Mouse (Mus musculus): ENCODE measurements around the gene Gm4131. TPM values are rescaled to one million over a fixed set of nuclear protein-coding genes. Genes with fewer than 3 reads are reported as not detected.
A peak's percentile ranks its signal among the peaks of the same experiment; 100 is the strongest.

Gm4131 gene
- polyA plus RNA-seq, 1 experiment from 2014 or later, result not detected

- no peak for TF ChIP-seq CTCF (IDR thresholded peaks at IDR 0.05)
- TF ChIP-seq EP300 (IDR thresholded peaks at IDR 0.05), result no peak
- DNase-seq (ENCODE audit: low spot score) (no peak), ATAC-seq (no peak)
- Histone ChIP-seq H3K9me3 (ENCODE audit: low read length) (no peaks in the 10 kb centered on the region), H3K36me3 (ENCODE audit: insufficient read depth, low read length) (no peaks in the 10 kb centered on the region), H3K4me3 (ENCODE audit: low read depth, low read length) (no peak overlapping the region), H3K4me2 (replicated peaks; ENCODE audit: low read depth, low read length) (no peak overlapping the region), H3K9ac (replicated peaks; ENCODE audit: low read depth) (no peak overlapping the region), H3K27me3 (replicated peaks; ENCODE audit: insufficient read depth, low read length) (no peaks in the 10 kb centered on the region), H3K4me1 (ENCODE audit: insufficient read depth, low read depth, low read length) (no peaks in the 10 kb centered on the region), H3K27ac (ENCODE audit: low read length) (no peak overlapping the region)
- WGBS, result 67% methylated on average over 3 of the region's 3 CpGs
These were observed 26.9 kb downstream of the Gm4131 start for GRCm38 (mm10) chr14:62539834-62540233.

- Histone ChIP-seq H3K9me3 (ENCODE audit: low read length) (no peaks in the 10 kb centered on the region), H3K9ac (replicated peaks; ENCODE audit: low read depth) (no peak overlapping the region), H3K4me1 (ENCODE audit: insufficient read depth, low read depth, low read length) (no peaks in the 10 kb centered on the region), H3K27me3 (replicated peaks; ENCODE audit: insufficient read depth, low read length) (no peaks in the 10 kb centered on the region), H3K4me3 (ENCODE audit: low read depth, low read length) (no peak overlapping the region), H3K4me2 (replicated peaks; ENCODE audit: low read depth, low read length) (no peak overlapping the region), H3K27ac (ENCODE audit: low read length) (no peak overlapping the region), H3K36me3 (ENCODE audit: insufficient read depth, low read length) (no peaks in the 10 kb centered on the region)
- TF ChIP-seq EP300 (IDR thresholded peaks at IDR 0.05) (no peak), CTCF (IDR thresholded peaks at IDR 0.05) (no peak)
- ATAC-seq (no peak), DNase-seq (ENCODE audit: low spot score) (peak; percentile 36)
- 47% methylated on average over 5 of the region's 5 CpGs for WGBS
These were observed 29.7 kb downstream of the Gm4131 start for GRCm38 (mm10) chr14:62536988-62537387.

GRCm38 (mm10) chr14:62536127-62536526 lies 30.6 kb downstream of the Gm4131 start:
- H3K4me3 ChIP-seq (ENCODE audit: low read depth, low read length), result no peak overlapping the region
- H3K27ac ChIP-seq (ENCODE audit: low read length), result no peak overlapping the region
- TF ChIP-seq EP300 (IDR thresholded peaks at IDR 0.05) (no peak), CTCF (IDR thresholded peaks at IDR 0.05) (no peak)
- H3K9ac ChIP-seq (replicated peaks; ENCODE audit: low read depth), result no peak overlapping the region
- no peaks in the 10 kb centered on the region for H3K9me3 ChIP-seq (ENCODE audit: low read length)
- H3K27me3 ChIP-seq (replicated peaks; ENCODE audit: insufficient read depth, low read length), result no peaks in the 10 kb centered on the region
- ATAC-seq, result no peak
- WGBS, result 65% methylated on average over 5 of the region's 5 CpGs
- H3K4me2 ChIP-seq (replicated peaks; ENCODE audit: low read depth, low read length), result no peak overlapping the region
- no peaks in the 10 kb centered on the region for H3K4me1 ChIP-seq (ENCODE audit: insufficient read depth, low read depth, low read length)
- no peak for DNase-seq (ENCODE audit: low spot score)
- no peaks in the 10 kb centered on the region for H3K36me3 ChIP-seq (ENCODE audit: insufficient read depth, low read length)

- 57% methylated on average over 2 of the region's 2 CpGs for WGBS
These were observed 35.8 kb downstream of the Gm4131 start for GRCm38 (mm10) chr14:62530951-62531350.

GRCm38 (mm10) chr14:62512845-62513244 lies 53.9 kb downstream of the Gm4131 start:
- H3K4me2 ChIP-seq (replicated peaks; ENCODE audit: low read depth, low read length), result no peak overlapping the region
- 47% methylated on average over 1 of the region's 1 CpGs for WGBS
- ATAC-seq (no peak), DNase-seq (ENCODE audit: low spot score) (no peak)
- H3K4me3 ChIP-seq (ENCODE audit: low read depth, low read length), result no peak overlapping the region
- no peaks in the 10 kb centered on the region for H3K27me3 ChIP-seq (replicated peaks; ENCODE audit: insufficient read depth, low read length)
- H3K27ac ChIP-seq (ENCODE audit: low read length), result no peak overlapping the region
- no peaks in the 10 kb centered on the region for H3K9me3 ChIP-seq (ENCODE audit: low read length)
- H3K9ac ChIP-seq (replicated peaks; ENCODE audit: low read depth), result no peak overlapping the region
- no peak for TF ChIP-seq CTCF (IDR thresholded peaks at IDR 0.05)
- no peak for TF ChIP-seq EP300 (IDR thresholded peaks at IDR 0.05)
- no peaks in the 10 kb centered on the region for H3K4me1 ChIP-seq (ENCODE audit: insufficient read depth, low read depth, low read length)
- H3K36me3 ChIP-seq (ENCODE audit: insufficient read depth, low read length), result no peaks in the 10 kb centered on the region

More at GRCm38 (mm10) chr14:62530951-62531350, 35.8 kb downstream of the Gm4131 start:
- TF ChIP-seq EP300 (IDR thresholded peaks at IDR 0.05) (no peak), CTCF (IDR thresholded peaks at IDR 0.05) (no peak)
- no peak overlapping the region for H3K4me3 ChIP-seq (ENCODE audit: low read depth, low read length)
- H3K4me1 ChIP-seq (ENCODE audit: insufficient read depth, low read depth, low read length), result no peaks in the 10 kb centered on the region
- no peaks in the 10 kb centered on the region for H3K27me3 ChIP-seq (replicated peaks; ENCODE audit: insufficient read depth, low read length)
- no peak overlapping the region for H3K9ac ChIP-seq (replicated peaks; ENCODE audit: low read depth)
- ATAC-seq (no peak), DNase-seq (ENCODE audit: low spot score) (no peak)
- H3K36me3 ChIP-seq (ENCODE audit: insufficient read depth, low read length), result no peaks in the 10 kb centered on the region
- no peak overlapping the region for H3K27ac ChIP-seq (ENCODE audit: low read length)
- no peaks in the 10 kb centered on the region for H3K9me3 ChIP-seq (ENCODE audit: low read length)
- H3K4me2 ChIP-seq (replicated peaks; ENCODE audit: low read depth, low read length), result no peak overlapping the region

- H3K9ac ChIP-seq (replicated peaks; ENCODE audit: low read depth), result no peak overlapping the region
- DNase-seq (ENCODE audit: low spot score) (peak; percentile 11), ATAC-seq (no peak)
These were observed 57.4 kb downstream of the Gm4131 start for GRCm38 (mm10) chr14:62509350-62509749.

GRCm38 (mm10) chr14:62506261-62506660 lies 60.5 kb downstream of the Gm4131 start:
- Histone ChIP-seq H3K27ac (ENCODE audit: low read length) (no peak overlapping the region), H3K4me2 (replicated peaks; ENCODE audit: low read depth, low read length) (no peak overlapping the region), H3K9ac (replicated peaks; ENCODE audit: low read depth) (no peak overlapping the region), H3K36me3 (ENCODE audit: insufficient read depth, low read length) (no peaks in the 10 kb centered on the region), H3K27me3 (replicated peaks; ENCODE audit: insufficient read depth, low read length) (no peaks in the 10 kb centered on the region), H3K9me3 (ENCODE audit: low read length) (no peaks in the 10 kb centered on the region), H3K4me3 (ENCODE audit: low read depth, low read length) (no peak overlapping the region), H3K4me1 (ENCODE audit: insufficient read depth, low read depth, low read length) (no peaks in the 10 kb centered on the region)
- 79% methylated on average over 3 of the region's 3 CpGs for WGBS
- ATAC-seq (no peak), DNase-seq (ENCODE audit: low spot score) (no peak)
- no peak for TF ChIP-seq CTCF (IDR thresholded peaks at IDR 0.05)
- TF ChIP-seq EP300 (IDR thresholded peaks at IDR 0.05), result no peak

More at GRCm38 (mm10) chr14:62509350-62509749, 57.4 kb downstream of the Gm4131 start:
- no peak for TF ChIP-seq EP300 (IDR thresholded peaks at IDR 0.05)
- Histone ChIP-seq H3K27ac (ENCODE audit: low read length) (no peak overlapping the region), H3K27me3 (replicated peaks; ENCODE audit: insufficient read depth, low read length) (no peaks in the 10 kb centered on the region), H3K4me1 (ENCODE audit: insufficient read depth, low read depth, low read length) (no peaks in the 10 kb centered on the region), H3K36me3 (ENCODE audit: insufficient read depth, low read length) (no peaks in the 10 kb centered on the region), H3K4me3 (ENCODE audit: low read depth, low read length) (no peak overlapping the region), H3K4me2 (replicated peaks; ENCODE audit: low read depth, low read length) (no peak overlapping the region), H3K9me3 (ENCODE audit: low read length) (no peaks in the 10 kb centered on the region)
- 39% methylated on average over 3 of the region's 3 CpGs for WGBS

Measured in lung, postnatal 0 days (tissue).